Mouse (Mus musculus) embryonic facial prominence, embryonic 11.5 days (tissue): Measurements from ENCODE around the gene Olfr1336. TPM values are rescaled to one million over a fixed set of nuclear protein-coding genes. Genes with fewer than 3 reads are reported as not detected.

ENCODE experiments used
- polyA plus RNA-seq: library from polyadenylated mRNA; unstranded; fragments of >200 nt; fragmentation: Nextera tagmentation; extraction: Ambion mirVana; gene quantifications from 2 replicates; pipeline ENCODE4 v1.2.1, GENCODE M21; 2014

Gene Olfr1336
- polyA plus RNA-seq, 1 experiment from 2014 or later, result not detected

Other genes starting within 250 kb of the Olfr1336 start
- gene Zscan5b, start 233.9 kb upstream of the Olfr1336 start, polyA plus RNA-seq, result not detected in 2 replicates
- gene Epp13, start 203.5 kb upstream of the Olfr1336 start, polyA plus RNA-seq, result not detected in 2 replicates
- gene Zfp667, start 169.6 kb upstream of the Olfr1336 start, polyA plus RNA-seq, result 7.4 and 8.2 TPM in 2 replicates
- gene Zfp583, start 124.9 kb upstream of the Olfr1336 start, polyA plus RNA-seq, result 8.3 and 8.8 TPM in 2 replicates
- gene Gm3854, start 112.4 kb upstream of the Olfr1336 start, polyA plus RNA-seq, result 1.4 and 1.6 TPM in 2 replicates
- gene Zfp78, start 92.9 kb upstream of the Olfr1336 start, polyA plus RNA-seq, result 1.9 and 3.0 TPM in 2 replicates
- 12.0 and 13.8 TPM in 2 replicates for gene Zfp28, start 72.9 kb upstream of the Olfr1336 start, polyA plus RNA-seq
- 0.28 TPM in 1 of 2 replicates, not detected in the other for gene Smim17, start 57.5 kb upstream of the Olfr1336 start, polyA plus RNA-seq
- not detected in 2 replicates for gene Gm20715, start 45.9 kb upstream of the Olfr1336 start, polyA plus RNA-seq
- gene Olfr1344, start 17.5 kb upstream of the Olfr1336 start, polyA plus RNA-seq, result not detected in 2 replicates
- gene Olfr1346, start 10.9 kb downstream of the Olfr1336 start, polyA plus RNA-seq, result not detected in 2 replicates
- gene Olfr5, start 30.8 kb downstream of the Olfr1336 start, polyA plus RNA-seq, result not detected in 2 replicates
- not detected in 2 replicates for gene Olfr1347, start 43.6 kb downstream of the Olfr1336 start, polyA plus RNA-seq
- not detected in 2 replicates for gene Olfr1348, start 52.6 kb downstream of the Olfr1336 start, polyA plus RNA-seq
- gene Olfr1349, start 66.8 kb downstream of the Olfr1336 start, polyA plus RNA-seq, result not detected in 2 replicates
- not detected in 2 replicates for gene Olfr1350, start 108.7 kb downstream of the Olfr1336 start, polyA plus RNA-seq
- 2.8 and 2.9 TPM in 2 replicates for gene Zim1, start 240.3 kb downstream of the Olfr1336 start, polyA plus RNA-seq